Mouse (Mus musculus) intestine, embryonic 15.5 days (tissue): ENCODE results near the gene Psmb9. TPM values are rescaled to one million over a fixed set of nuclear protein-coding genes. Genes with fewer than 3 reads are reported as not detected.

Experiments
- ATAC-seq: fragments of 200-750 bp; cut with Nextera tagmentation; 2 replicates; pipeline ENCODE4 v1.8.0; 2017; ENCODE audit warnings: moderate TSS enrichment, moderate library complexity
- H3K27ac ChIP-seq: fragments of 300-500 bp; sonication (generic); 2 replicates; pipeline ENCODE4 v1.5.1; 2015; ENCODE audit warnings: mild to moderate bottlenecking, inconsistent platforms
- H3K27me3 ChIP-seq: fragments of 300-500 bp; sonication (generic); replicated peaks from 2 replicates; pipeline ENCODE4 v1.6.1; 2015; ENCODE audit warnings: inconsistent platforms
- H3K36me3 ChIP-seq: fragments of 300-500 bp; sonication (generic); 2 replicates; pipeline ENCODE4 v1.6.1; 2015; ENCODE audit warnings: inconsistent platforms
- H3K4me1 ChIP-seq: fragments of 300-500 bp; sonication (generic); replicated peaks from 2 replicates; pipeline ENCODE4 v1.6.1; 2015; ENCODE audit warnings: inconsistent platforms
- H3K4me2 ChIP-seq: fragments of 300-500 bp; sonication (generic); replicated peaks from 2 replicates; pipeline ENCODE4 v1.6.1; 2015; ENCODE audit warnings: mild to moderate bottlenecking, inconsistent platforms
- H3K4me3 ChIP-seq: fragments of 300-500 bp; sonication (generic); replicated peaks from 2 replicates; pipeline ENCODE4 v1.5.1; 2015; ENCODE audit warnings: inconsistent platforms
- H3K9ac ChIP-seq: fragments of 300-500 bp; sonication (generic); 2 replicates; pipeline ENCODE4 v1.6.1; 2015; ENCODE audit warnings: inconsistent platforms
- H3K9me3 ChIP-seq: fragments of 300-500 bp; sonication (generic); 2 replicates; pipeline ENCODE4 v1.6.1; 2016; ENCODE audit warnings: inconsistent platforms
- WGBS: fragments of 180-500 bp; shearing (Covaris S2); methylation state at CpG from one replicate; pipeline ENCODE4 v1.1.7; 2015; 5-methylcytosine and 5-hydroxymethylcytosine counted together
- polyA plus RNA-seq: library from polyadenylated mRNA; unstranded; fragments of >200 nt; fragmentation: Nextera tagmentation; extraction: Ambion mirVana; gene quantifications from 2 replicates; pipeline ENCODE4 v1.2.1, GENCODE M21; 2015

The Psmb9 gene
- polyA plus RNA-seq, 1 experiment from 2014 or later: 9.4 TPM

- ATAC-seq: no peak
- Histone ChIP-seq H3K9ac (no peak overlapping the region), H3K4me3 (no peak overlapping the region), H3K4me2 (no peak overlapping the region), H3K27ac (no peak overlapping the region), H3K27me3 (peaks cover 22% of the 10 kb centered on the region), H3K36me3 (no peaks in the 10 kb centered on the region), H3K4me1 (no peaks in the 10 kb centered on the region), H3K9me3 (no peaks in the 10 kb centered on the region)
- WGBS: 84% methylated on average over 8 of the region's 8 CpGs
These were observed 29.8 kb upstream of the Psmb9 start for GRCm38 (mm10) chr17:34217216-34217928.

DNA sequence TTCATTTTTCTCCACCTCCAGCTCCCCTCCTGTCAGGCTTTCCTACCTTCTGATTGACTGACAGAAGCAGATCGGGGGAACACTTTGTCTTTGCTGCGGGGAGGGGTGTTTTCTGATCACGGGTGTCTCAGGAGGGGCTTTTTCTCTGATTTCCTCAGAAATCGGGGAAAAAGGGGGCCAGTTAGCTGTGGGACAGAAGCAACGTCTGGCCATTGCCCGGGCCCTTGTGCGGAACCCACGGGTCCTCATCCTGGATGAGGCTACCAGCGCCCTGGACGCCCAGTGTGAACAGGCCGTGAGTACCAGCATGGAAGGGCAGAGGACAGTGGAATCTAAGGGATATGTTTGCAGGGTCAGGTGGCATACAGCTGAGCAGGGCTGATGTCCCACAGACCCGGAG is 27.6 kb upstream of the Psmb9 start:
- ATAC-seq: no peak
- Histone ChIP-seq H3K4me3 (no peak overlapping the region), H3K4me2 (no peak overlapping the region), H3K36me3 (no peaks in the 10 kb centered on the region), H3K27ac (no peak overlapping the region), H3K9ac (no peak overlapping the region), H3K9me3 (no peaks in the 10 kb centered on the region), H3K27me3 (peaks cover 33% of the 10 kb centered on the region), H3K4me1 (no peaks in the 10 kb centered on the region)
- 82% methylated on average over 12 of the region's 12 CpGs for WGBS

DNA sequence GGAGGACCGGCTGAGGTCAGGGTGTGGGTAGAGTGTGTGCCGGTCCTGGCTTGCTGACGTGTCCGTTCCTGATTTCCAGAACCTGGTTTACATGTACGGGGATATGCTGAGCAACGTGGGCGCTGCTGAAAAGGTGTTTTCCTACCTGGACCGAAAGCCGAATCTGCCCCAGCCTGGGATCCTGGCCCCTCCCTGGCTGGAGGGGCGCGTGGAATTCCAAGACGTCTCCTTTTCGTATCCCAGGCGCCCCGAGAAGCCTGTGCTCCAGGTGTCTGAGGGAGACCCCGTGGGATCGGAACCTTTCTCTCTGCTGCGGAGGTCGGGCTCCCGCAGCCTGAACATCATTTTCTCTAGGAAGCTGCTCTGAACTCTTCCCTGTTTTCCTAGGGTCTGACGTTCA is 26.4 kb upstream of the Psmb9 start:
- no peak for ATAC-seq
- Histone ChIP-seq H3K27ac (no peak overlapping the region), H3K9me3 (no peaks in the 10 kb centered on the region), H3K4me1 (no peaks in the 10 kb centered on the region), H3K36me3 (no peaks in the 10 kb centered on the region), H3K4me3 (no peak overlapping the region), H3K9ac (no peak overlapping the region), H3K4me2 (no peak overlapping the region), H3K27me3 (peaks cover 33% of the 10 kb centered on the region)
- 45% methylated on average over 21 of the region's 21 CpGs for WGBS

DNA sequence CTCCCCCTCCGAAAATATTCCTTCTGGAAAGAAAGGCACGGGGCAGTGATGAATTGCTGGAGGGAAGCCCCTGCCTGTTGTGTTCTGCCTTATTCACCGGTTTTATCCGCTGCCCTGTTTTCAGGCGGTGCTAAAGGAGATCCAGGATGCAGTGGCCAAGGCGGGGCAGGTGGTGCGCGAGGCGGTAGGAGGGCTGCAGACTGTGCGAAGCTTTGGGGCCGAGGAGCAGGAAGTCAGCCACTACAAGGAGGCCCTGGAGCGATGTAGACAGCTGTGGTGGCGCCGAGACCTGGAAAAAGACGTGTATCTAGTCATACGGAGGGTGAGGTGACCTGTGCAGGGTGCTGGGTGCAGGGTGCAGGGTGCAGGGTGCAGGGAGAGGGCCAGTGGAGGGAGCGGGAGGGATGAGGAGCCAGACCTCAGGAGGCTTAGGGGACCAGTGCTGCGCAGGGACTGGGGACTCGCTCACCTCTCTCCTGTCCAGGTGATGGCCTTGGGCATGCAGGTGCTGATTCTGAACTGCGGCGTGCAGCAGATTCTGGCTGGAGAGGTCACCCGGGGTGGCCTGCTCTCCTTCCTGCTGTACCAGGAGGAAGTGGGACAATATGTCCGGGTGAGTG is 24.3 kb upstream of the Psmb9 start:
- Histone ChIP-seq H3K27ac (no peak overlapping the region), H3K36me3 (no peaks in the 10 kb centered on the region), H3K4me1 (no peaks in the 10 kb centered on the region), H3K9me3 (no peaks in the 10 kb centered on the region), H3K27me3 (peaks cover 33% of the 10 kb centered on the region), H3K4me2 (no peak overlapping the region), H3K4me3 (no peak overlapping the region), H3K9ac (no peak overlapping the region; the same call in 1 of the 2 replicates)
- no peak for ATAC-seq
- 21% methylated on average over 23 of the region's 23 CpGs for WGBS

GRCm38 (mm10) chr17:34210599-34210998 is 23.0 kb upstream of the Psmb9 start:
- Histone ChIP-seq H3K36me3 (no peaks in the 10 kb centered on the region), H3K27ac (no peak overlapping the region), H3K9me3 (no peaks in the 10 kb centered on the region), H3K4me1 (0 out of 2 replicates have a peak, but pooled peaks cover under 1% of the 10 kb centered on the region), H3K4me3 (no peak overlapping the region), H3K4me2 (no peak overlapping the region), H3K27me3 (peaks cover 33% of the 10 kb centered on the region), H3K9ac (no peak overlapping the region)
- ATAC-seq: no peak
- WGBS: 65% methylated on average over 3 of the region's 3 CpGs

DNA sequence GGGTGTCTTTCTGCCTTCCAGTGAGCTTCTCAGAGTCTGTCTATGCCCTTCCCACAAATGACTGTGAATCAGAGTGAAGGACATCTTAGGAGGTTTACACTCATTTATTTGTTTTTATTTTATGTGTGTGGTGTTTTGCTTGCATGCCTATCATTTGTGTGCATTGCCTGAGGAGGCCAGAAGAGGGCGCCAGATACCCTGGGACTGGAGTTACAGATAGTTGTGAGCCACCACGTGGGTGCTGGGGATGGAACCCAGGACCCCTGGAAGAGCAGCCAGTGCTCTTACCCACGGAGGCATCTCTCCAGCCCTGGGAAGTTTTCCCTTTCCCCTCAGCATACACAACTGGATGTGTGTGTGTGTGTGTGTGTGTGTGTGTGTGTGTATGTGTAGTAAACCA is 22.1 kb upstream of the Psmb9 start:
- no peak overlapping the region for H3K27ac ChIP-seq
- H3K9me3 ChIP-seq: no peaks in the 10 kb centered on the region
- no peak overlapping the region for H3K9ac ChIP-seq
- H3K4me2 ChIP-seq: no peak overlapping the region
- no peak for ATAC-seq
- WGBS: 43% methylated on average over 3 of the region's 3 CpGs
- H3K4me3 ChIP-seq: no peak overlapping the region
- H3K36me3 ChIP-seq: no peaks in the 10 kb centered on the region
- peaks cover 31% of the 10 kb centered on the region for H3K27me3 ChIP-seq
- H3K4me1 ChIP-seq: peaks cover 9% of the 10 kb centered on the region

GRCm38 (mm10) chr17:34208421-34208820 is 20.9 kb upstream of the Psmb9 start:
- H3K9ac ChIP-seq: no peak overlapping the region

GRCm38 (mm10) chr17:34207866-34208265 is 20.3 kb upstream of the Psmb9 start:
- Histone ChIP-seq H3K4me2 (no peak overlapping the region), H3K27me3 (peaks cover 18% of the 10 kb centered on the region), H3K36me3 (no peaks in the 10 kb centered on the region), H3K27ac (no peak overlapping the region), H3K4me1 (peaks cover 9% of the 10 kb centered on the region), H3K9me3 (no peaks in the 10 kb centered on the region), H3K9ac (no peak overlapping the region), H3K4me3 (no peak overlapping the region)
- WGBS: 94% methylated on average over 9 of the region's 9 CpGs
- no peak for ATAC-seq

More at GRCm38 (mm10) chr17:34208421-34208820, 20.9 kb upstream of the Psmb9 start:
- ATAC-seq: no peak
- H3K27ac ChIP-seq: no peak overlapping the region
- H3K9me3 ChIP-seq: no peaks in the 10 kb centered on the region
- peaks cover 9% of the 10 kb centered on the region for H3K4me1 ChIP-seq
- peaks cover 23% of the 10 kb centered on the region for H3K27me3 ChIP-seq
- H3K4me3 ChIP-seq: no peak overlapping the region
- no peaks in the 10 kb centered on the region for H3K36me3 ChIP-seq
- 23% methylated on average over 10 of the region's 10 CpGs for WGBS
- no peak overlapping the region for H3K4me2 ChIP-seq

GRCm38 (mm10) chr17:34207456-34207855 is 19.9 kb upstream of the Psmb9 start:
- H3K4me1 ChIP-seq: peaks cover 9% of the 10 kb centered on the region
- no peak overlapping the region for H3K4me3 ChIP-seq
- no peak for ATAC-seq
- no peaks in the 10 kb centered on the region for H3K9me3 ChIP-seq
- 67% methylated on average over 3 of the region's 3 CpGs for WGBS
- peaks cover 16% of the 10 kb centered on the region for H3K27me3 ChIP-seq
- H3K36me3 ChIP-seq: no peaks in the 10 kb centered on the region
- no peak overlapping the region for H3K27ac ChIP-seq
- no peak overlapping the region for H3K9ac ChIP-seq
- no peak overlapping the region for H3K4me2 ChIP-seq

DNA sequence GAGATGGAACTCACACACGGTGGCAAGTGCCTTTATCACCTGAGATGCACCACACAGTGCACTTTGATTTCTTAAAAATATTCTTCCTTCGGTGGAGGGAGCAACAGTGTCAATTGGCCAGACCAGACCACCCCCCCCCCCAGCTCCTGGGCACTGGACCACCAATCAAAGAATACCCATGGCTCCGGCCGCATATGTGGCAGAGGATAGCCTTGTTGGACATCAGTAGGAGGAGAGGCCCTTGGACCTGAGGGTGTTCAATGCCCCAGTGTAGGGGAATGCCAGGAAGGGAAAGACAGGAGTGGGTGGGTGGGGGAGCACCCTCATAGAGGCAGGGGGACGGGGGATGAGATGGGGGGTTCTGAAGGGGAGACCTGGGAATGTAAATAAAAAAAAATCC is 19.2 kb upstream of the Psmb9 start:
- H3K4me1 ChIP-seq: peaks cover 9% of the 10 kb centered on the region
- WGBS: 87% methylated on average over 5 of the region's 5 CpGs
- H3K4me2 ChIP-seq: no peak overlapping the region
- peaks cover 11% of the 10 kb centered on the region for H3K27me3 ChIP-seq
- no peaks in the 10 kb centered on the region for H3K9me3 ChIP-seq
- no peaks in the 10 kb centered on the region for H3K36me3 ChIP-seq
- H3K27ac ChIP-seq: no peak overlapping the region
- H3K4me3 ChIP-seq: no peak overlapping the region
- no peak overlapping the region for H3K9ac ChIP-seq
- ATAC-seq: no peak

DNA sequence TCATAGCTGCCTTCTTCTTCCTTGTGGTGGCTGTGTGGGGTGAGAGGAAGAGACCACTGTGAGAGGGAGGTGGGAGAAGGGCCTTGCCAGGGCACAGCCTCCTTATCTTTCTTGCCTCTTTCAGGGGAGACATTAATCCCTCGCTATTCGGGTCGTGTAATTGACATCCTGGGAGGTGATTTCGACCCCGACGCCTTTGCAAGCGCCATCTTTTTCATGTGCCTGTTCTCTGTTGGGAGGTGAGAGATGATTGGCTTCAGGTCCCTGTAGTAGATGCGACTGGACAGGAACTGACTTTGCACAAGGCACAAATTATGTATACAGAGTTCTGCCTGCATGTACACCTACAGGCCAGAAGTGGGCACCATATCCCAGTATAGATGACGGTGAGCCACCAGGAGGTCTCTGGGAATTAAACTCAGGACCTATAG is 18.2 kb upstream of the Psmb9 start:
- 0 out of 2 replicates have a peak, but pooled peaks have one; percentile 24 for ATAC-seq
- Histone ChIP-seq H3K4me1 (peaks cover 9% of the 10 kb centered on the region), H3K4me3 (no peak overlapping the region), H3K27me3 (peaks cover 6% of the 10 kb centered on the region; the same call in 1 of the 2 replicates), H3K9ac (0 out of 2 replicates have a peak overlapping the region, but pooled peaks have one; percentile 62), H3K9me3 (no peaks in the 10 kb centered on the region), H3K36me3 (no peaks in the 10 kb centered on the region), H3K27ac (no peak overlapping the region), H3K4me2 (peak overlapping the region; percentile 96; the same call in 1 of the 2 replicates)
- WGBS: 25% methylated on average over 9 of the region's 9 CpGs

GRCm38 (mm10) chr17:34205021-34205745 is 17.6 kb upstream of the Psmb9 start:
- H3K4me2 ChIP-seq: peak overlapping the region; percentile 96
- no peaks in the 10 kb centered on the region for H3K36me3 ChIP-seq
- ATAC-seq: peak; percentile 19; the same call in 1 of the 2 replicates
- H3K27ac ChIP-seq: no peak overlapping the region
- WGBS: 26% methylated on average over 18 of the region's 18 CpGs
- no peaks in the 10 kb centered on the region for H3K9me3 ChIP-seq
- peak overlapping the region; percentile 62 for H3K9ac ChIP-seq
- peak overlapping the region; percentile 70 for H3K4me3 ChIP-seq
- peaks cover 6% of the 10 kb centered on the region; the same call in 1 of the 2 replicates for H3K27me3 ChIP-seq
- peaks cover 9% of the 10 kb centered on the region for H3K4me1 ChIP-seq
